Mouse (Mus musculus) limb, embryonic 10.5 days (tissue): Measurements from ENCODE around the gene Fam221b. TPM values are rescaled to one million over a fixed set of nuclear protein-coding genes. Genes with fewer than 3 reads are reported as not detected.

Experiments used
- DNase-seq: peaks from one replicate; pipeline ENCODE4 v3.0.0-alpha.2; 2017; ENCODE audit warnings: low spot score
- H3K27ac ChIP-seq: fragments of 300-500 bp; sonication (generic); 2 replicates; pipeline ENCODE4 v1.5.1; 2016; ENCODE audit warnings: mild to moderate bottlenecking
- H3K27me3 ChIP-seq: fragments of 300-500 bp; sonication (generic); 2 replicates; pipeline ENCODE4 v1.6.1; 2016; ENCODE audit warnings: low read depth, mild to moderate bottlenecking; ENCODE audit not compliant: poor library complexity, severe bottlenecking
- H3K36me3 ChIP-seq: fragments of 300-500 bp; sonication (generic); 2 replicates; pipeline ENCODE4 v1.6.1; 2016; ENCODE audit warnings: mild to moderate bottlenecking, moderate library complexity
- H3K4me1 ChIP-seq: fragments of 300-500 bp; sonication (generic); 2 replicates; pipeline ENCODE4 v1.6.1; 2016
- H3K4me3 ChIP-seq: fragments of 300-500 bp; sonication (generic); 2 replicates; pipeline ENCODE4 v1.5.1; 2016; ENCODE audit warnings: mild to moderate bottlenecking, moderate library complexity
- H3K9me3 ChIP-seq: fragments of 300-500 bp; sonication (generic); replicated peaks from 2 replicates; pipeline ENCODE4 v1.6.1; 2016; ENCODE audit warnings: mild to moderate bottlenecking
- WGBS: fragments of 180-500 bp; shearing (Covaris S2); methylation state at CpG from one replicate; pipeline ENCODE4 v1.1.7; 2016; 5-methylcytosine and 5-hydroxymethylcytosine counted together
- polyA plus RNA-seq: library from polyadenylated mRNA; unstranded; fragments of >200 nt; fragmentation: Nextera tagmentation; extraction: Ambion mirVana; gene quantifications from 2 replicates; pipeline ENCODE4 v1.2.1, GENCODE M21; 2016

Gene Fam221b
- polyA plus RNA-seq, 1 experiment from 2014 or later, result 1.7 TPM

DNA sequence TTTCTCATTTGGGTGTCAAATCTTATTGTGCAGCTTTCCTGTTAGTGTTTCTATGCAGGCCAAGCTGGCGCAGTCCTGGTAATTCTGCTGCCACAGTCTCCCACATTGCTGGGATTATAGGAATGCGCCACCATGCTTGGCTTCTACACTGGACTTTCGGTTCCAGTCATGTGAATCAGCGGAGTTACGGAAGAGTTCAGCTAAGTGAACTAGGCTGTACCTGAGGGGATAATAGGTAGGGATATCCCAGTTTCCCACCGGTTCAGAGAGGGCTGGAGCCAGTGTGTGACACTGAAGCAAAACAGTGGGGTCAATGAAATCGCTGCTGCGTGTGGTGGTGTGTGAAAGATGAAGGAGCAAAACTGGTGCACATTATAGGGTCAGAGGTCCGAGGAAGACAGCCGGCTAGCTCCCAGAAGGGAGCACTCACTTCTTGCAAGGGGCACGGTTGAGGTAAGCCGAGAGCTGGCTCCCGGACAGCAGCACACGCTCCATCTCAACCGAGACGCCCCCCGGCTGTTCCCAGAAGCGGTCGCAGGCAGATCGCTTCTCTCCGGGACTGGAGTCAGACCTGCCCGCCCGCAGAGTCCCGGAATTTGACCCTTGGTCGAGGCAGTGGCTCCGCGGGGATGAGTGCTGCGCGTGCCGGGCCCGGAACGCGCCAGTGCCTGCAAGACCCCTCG is 13.1 kb downstream of the Fam221b start:
- Histone ChIP-seq H3K4me3 (peak overlapping the region; percentile 87), H3K4me1 (peaks cover 23% of the 10 kb centered on the region), H3K9me3 (no peaks in the 10 kb centered on the region), H3K27me3 (peaks cover 2% of the 10 kb centered on the region; the same call in 1 of the 2 replicates), H3K36me3 (peaks cover under 1% of the 10 kb centered on the region; the same call in 1 of the 2 replicates), H3K27ac (peak overlapping the region; percentile 93)
- WGBS, result 8% methylated on average over 34 of the region's 34 CpGs
- DNase-seq, result peak; percentile 35

DNA sequence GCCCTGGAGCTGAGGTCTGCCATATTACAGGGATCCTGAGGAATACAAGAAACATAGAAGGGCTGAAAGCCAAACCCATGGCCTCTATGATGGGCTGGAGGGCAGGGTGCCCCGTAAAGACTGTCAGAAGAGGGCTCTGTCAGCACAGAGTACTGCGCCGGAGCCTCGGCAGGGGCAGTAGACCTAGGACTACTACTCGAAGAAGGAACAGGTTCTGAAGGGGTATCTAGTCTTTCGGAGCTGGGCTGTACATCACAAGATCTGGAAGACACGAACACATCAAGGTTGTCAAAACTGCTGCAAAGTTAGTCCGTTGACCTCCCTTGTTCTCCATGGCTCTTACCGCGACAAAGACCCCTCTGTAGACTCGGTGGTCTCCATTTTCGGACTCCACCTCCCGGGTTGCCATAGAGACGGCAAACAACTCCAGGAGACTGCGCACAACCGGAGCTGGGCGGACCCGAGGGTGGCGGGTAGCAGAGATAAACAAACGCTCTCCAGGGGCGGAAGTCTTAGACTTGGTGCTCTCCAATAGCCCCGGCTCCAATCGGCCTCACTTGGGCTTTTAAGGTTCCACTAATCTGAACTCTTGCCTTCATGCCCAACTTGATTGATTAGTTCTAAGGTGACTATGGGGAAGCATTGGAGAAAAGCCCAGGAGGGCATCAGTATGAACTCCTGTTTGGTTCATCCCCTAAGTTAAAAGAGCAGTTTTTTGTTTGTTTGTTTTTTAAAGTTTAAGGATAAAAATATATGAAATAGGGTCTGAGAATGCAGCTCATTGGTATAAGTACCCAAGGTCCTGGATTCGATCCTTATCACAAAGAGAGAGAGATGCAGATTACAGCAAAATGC is 15.6 kb downstream of the Fam221b start, which contains the start of gene Spag8:
Spag8 (minus strand) TSS at position 434 of the 855 bp plus-strand sequence.
- peak; percentile 58 for DNase-seq
- WGBS, result 21% methylated on average over 24 of the region's 24 CpGs
- Histone ChIP-seq H3K27ac (no peak within 1 kb of the TSS), H3K4me3 (peak within 1 kb of the TSS; percentile 39), H3K36me3 (peaks cover 12% of the 10 kb centered on the region; the same call in 1 of the 2 replicates), H3K9me3 (no peaks in the 10 kb centered on the region), H3K27me3 (no peaks in the 10 kb centered on the region), H3K4me1 (peaks cover 23% of the 10 kb centered on the region)

DNA sequence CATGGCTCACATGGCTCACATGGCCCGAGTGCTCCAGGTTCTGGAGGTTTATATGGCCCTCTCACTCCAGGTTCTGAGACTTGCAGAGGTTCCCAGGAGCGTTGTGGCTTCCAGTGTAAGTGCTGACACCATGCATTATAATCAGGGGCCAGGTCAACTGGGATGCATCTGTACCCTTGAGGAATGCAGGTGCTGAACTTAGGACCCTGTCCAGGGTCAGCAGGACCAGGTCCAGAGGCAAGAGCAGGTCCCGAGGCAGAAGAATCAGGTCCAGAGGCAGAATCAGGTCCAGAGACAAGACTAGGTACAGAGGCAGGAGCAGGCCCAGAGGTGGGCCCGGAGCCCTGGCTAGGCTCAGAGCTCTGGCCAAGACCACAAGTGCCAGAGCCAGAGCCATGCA is 16.2 kb downstream of the Fam221b start:
- DNase-seq, result no peak
- Histone ChIP-seq H3K4me3 (peak overlapping the region; percentile 39), H3K27ac (no peak overlapping the region), H3K4me1 (peaks cover 23% of the 10 kb centered on the region), H3K9me3 (no peaks in the 10 kb centered on the region), H3K36me3 (peaks cover 12% of the 10 kb centered on the region; the same call in 1 of the 2 replicates), H3K27me3 (no peaks in the 10 kb centered on the region)
- WGBS, result 85% methylated on average over 4 of the region's 4 CpGs

DNA sequence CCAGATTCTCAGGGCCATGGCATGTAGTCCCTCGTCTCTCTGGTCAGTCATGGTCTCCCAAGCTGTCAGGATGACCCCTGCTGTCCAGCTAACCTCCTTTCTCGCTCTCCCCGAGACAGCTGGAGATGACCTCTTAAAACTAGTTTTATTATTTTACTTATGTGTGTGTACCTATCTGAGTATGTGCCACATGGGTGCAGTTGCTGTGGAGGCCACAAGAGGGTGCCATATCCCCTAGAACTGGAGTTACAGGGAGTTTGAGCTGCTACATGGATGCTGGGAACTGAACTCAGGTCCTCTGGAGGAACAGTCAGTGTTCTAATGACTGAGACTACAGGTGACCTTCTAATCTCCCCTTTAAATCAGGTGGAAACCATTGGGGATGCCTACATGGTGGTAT is 19.2 kb downstream of the Fam221b start:
- no peak for DNase-seq
- H3K27me3 ChIP-seq, result no peaks in the 10 kb centered on the region
- H3K27ac ChIP-seq, result no peak overlapping the region
- H3K9me3 ChIP-seq, result no peaks in the 10 kb centered on the region
- H3K4me3 ChIP-seq, result no peak overlapping the region
- H3K4me1 ChIP-seq, result peaks cover 11% of the 10 kb centered on the region
- WGBS, result 100% methylated on average over 3 of the region's 3 CpGs
- peaks cover 12% of the 10 kb centered on the region; the same call in 1 of the 2 replicates for H3K36me3 ChIP-seq

DNA sequence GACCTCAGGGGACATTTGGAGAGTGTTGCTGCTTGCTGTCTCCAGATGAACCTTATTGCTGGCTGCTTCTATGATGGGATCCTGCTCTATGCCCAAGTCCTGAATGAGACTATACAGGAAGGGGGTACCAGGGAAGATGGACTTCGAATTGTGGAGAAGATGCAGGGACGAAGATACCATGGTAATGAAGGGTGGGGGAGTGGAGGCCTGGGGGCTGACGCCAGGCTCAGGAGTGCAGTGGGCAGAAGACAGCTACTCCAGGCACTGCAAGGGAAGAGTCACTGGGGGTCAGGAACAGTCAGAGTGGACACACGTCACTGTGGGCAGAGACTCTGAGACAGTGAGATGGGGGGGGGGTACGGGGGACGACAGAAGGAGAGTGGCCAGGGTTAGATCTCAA is 28.5 kb downstream of the Fam221b start:
- no peaks in the 10 kb centered on the region for H3K27me3 ChIP-seq
- no peak overlapping the region for H3K4me3 ChIP-seq
- no peak overlapping the region; the same call in 1 of the 2 replicates for H3K27ac ChIP-seq
- DNase-seq, result peak; percentile 26
- 78% methylated on average over 6 of the region's 6 CpGs for WGBS
- H3K9me3 ChIP-seq, result no peaks in the 10 kb centered on the region
- H3K36me3 ChIP-seq, result no peaks in the 10 kb centered on the region
- H3K4me1 ChIP-seq, result peaks cover 6% of the 10 kb centered on the region

DNA sequence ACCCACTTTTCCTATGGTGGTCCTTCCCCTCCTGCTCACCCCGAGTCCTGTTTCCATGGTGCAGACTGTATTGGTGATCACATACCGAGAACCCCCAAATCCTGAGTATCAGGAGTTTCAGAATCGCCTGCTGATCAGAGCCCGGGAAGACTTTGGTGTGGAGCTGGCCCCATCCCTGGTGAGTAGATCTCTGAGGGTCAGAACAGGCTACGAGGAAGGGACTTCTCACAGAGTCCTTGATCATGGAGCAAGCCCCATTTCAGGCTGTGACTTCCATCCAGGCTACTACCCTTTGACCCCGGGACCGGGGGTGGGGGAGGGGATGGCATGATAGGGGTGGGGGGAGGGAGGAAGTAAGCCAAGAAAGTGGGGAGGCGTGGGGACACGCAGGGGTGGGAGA is 28.9 kb downstream of the Fam221b start:
- 80% methylated on average over 9 of the region's 9 CpGs for WGBS
- Histone ChIP-seq H3K27me3 (no peaks in the 10 kb centered on the region), H3K4me3 (no peak overlapping the region), H3K27ac (no peak overlapping the region; the same call in 1 of the 2 replicates), H3K9me3 (no peaks in the 10 kb centered on the region), H3K4me1 (peaks cover 6% of the 10 kb centered on the region), H3K36me3 (no peaks in the 10 kb centered on the region)
- DNase-seq, result peak; percentile 25

DNA sequence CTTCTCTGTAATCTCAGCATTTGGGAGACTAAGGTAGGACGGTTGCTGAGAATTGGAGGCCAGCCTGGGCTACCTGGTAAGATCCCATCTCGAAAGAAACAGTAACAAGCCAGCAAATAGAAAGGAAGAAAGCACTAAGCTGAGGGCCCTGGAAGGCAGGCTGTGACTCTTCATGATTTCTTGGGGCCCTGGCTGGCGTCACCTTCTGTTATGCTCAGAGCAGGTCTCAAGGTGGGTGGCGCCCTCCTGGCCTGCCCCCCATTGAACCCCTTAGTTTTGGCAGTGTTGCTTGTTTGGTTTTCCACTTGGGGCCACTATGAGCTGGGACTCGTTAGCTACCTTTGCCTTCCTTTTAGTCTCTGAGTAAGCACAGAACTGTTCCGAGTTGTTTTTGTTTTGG is 32.2 kb downstream of the Fam221b start:
- WGBS, result 77% methylated on average over 6 of the region's 6 CpGs
- Histone ChIP-seq H3K4me3 (no peak overlapping the region), H3K36me3 (no peaks in the 10 kb centered on the region), H3K4me1 (peaks cover 20% of the 10 kb centered on the region), H3K9me3 (no peaks in the 10 kb centered on the region), H3K27ac (no peak overlapping the region), H3K27me3 (peaks cover 22% of the 10 kb centered on the region)
- peak; percentile 19 for DNase-seq

DNA sequence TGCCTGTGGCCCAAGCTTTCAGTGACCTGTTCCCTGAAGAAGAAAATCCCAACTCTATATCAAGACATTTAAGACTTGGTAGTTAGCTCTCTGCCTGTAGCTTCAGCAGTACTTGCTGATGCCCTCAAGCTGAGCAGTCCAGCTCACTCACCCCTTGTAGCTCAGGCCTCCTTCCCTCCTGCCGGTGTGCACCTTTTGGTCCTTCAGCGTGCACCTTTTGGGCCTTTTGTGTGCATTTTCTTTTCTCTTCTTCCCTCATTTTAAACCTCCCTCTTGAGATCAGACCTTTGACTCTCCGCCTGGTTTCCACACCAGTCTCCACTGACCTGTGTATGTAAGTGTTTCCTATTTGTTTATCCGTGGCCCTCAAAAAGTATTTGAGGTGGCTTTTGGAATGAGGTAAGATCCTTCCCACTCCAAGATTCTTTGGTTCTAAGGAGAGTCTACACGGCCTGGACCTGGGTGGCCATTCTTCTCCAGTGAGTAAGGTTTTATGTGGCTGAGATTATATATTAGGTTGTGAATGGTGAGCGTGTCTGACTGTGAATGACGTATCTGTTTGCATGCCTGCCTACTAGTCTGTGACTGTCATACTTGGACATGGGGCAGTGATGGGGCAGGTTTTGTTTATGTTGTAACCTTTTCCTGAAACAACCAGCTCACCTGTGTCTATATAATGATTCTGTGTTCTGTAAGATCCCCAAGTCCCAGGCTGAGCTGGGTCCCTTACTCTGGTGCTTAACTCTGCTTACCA is 34.1 kb downstream of the Fam221b start:
- DNase-seq, result peak; percentile 21
- H3K36me3 ChIP-seq, result no peaks in the 10 kb centered on the region
- H3K27ac ChIP-seq, result no peak overlapping the region
- no peaks in the 10 kb centered on the region for H3K9me3 ChIP-seq
- no peak overlapping the region for H3K4me3 ChIP-seq
- peaks cover 31% of the 10 kb centered on the region for H3K4me1 ChIP-seq
- WGBS, result 86% methylated on average over 7 of the region's 7 CpGs
- peaks cover 28% of the 10 kb centered on the region for H3K27me3 ChIP-seq

DNA sequence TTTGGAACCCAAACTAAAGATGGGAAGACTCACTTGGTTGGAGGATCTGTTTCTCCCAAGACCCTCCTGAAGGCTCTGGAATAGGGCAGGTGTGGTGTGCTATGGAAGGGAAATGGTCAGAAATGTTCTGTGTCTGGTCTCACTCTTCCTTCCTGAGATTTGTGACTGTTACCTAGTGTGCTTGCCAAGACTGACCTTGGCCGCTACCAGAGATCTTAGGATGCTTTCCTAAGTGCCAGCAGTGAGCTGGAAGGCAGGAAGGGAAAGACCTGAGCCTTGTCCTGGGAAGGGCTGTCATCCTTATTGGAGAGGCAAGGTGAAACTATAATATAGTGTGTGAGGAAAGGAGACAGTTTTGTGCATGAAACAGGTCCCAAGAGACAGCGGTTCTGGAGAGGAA is 35.2 kb downstream of the Fam221b start:
- peaks cover 32% of the 10 kb centered on the region for H3K4me1 ChIP-seq
- H3K4me3 ChIP-seq, result no peak overlapping the region
- H3K9me3 ChIP-seq, result no peaks in the 10 kb centered on the region
- no peak overlapping the region for H3K27ac ChIP-seq
- DNase-seq, result peak; percentile 25
- H3K36me3 ChIP-seq, result no peaks in the 10 kb centered on the region
- peaks cover 28% of the 10 kb centered on the region for H3K27me3 ChIP-seq
- 89% methylated on average over 2 of the region's 2 CpGs for WGBS

DNA sequence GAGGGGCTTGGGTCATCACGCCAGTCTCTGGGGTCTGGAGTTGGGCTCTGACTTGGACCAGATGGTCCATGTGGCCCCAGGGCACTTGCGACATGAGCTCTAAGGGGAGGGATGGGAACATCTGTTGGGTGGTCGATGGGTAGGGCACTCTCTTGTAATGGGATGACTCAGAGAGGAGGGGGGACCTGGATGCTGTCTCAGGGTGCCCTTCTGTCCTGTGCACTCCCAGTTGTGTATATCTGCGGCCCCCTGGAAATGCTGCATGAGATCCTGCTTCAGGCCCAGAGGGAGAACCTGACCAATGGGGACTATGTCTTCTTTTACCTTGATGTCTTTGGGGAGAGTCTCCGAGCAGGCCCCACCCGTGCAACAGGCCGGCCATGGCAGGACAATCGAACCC is 35.6 kb downstream of the Fam221b start:
- peak; percentile 27 for DNase-seq
- Histone ChIP-seq H3K4me1 (peaks cover 32% of the 10 kb centered on the region), H3K36me3 (no peaks in the 10 kb centered on the region), H3K4me3 (no peak overlapping the region), H3K9me3 (no peaks in the 10 kb centered on the region), H3K27ac (no peak overlapping the region), H3K27me3 (peaks cover 28% of the 10 kb centered on the region)
- WGBS, result 74% methylated on average over 8 of the region's 8 CpGs

DNA sequence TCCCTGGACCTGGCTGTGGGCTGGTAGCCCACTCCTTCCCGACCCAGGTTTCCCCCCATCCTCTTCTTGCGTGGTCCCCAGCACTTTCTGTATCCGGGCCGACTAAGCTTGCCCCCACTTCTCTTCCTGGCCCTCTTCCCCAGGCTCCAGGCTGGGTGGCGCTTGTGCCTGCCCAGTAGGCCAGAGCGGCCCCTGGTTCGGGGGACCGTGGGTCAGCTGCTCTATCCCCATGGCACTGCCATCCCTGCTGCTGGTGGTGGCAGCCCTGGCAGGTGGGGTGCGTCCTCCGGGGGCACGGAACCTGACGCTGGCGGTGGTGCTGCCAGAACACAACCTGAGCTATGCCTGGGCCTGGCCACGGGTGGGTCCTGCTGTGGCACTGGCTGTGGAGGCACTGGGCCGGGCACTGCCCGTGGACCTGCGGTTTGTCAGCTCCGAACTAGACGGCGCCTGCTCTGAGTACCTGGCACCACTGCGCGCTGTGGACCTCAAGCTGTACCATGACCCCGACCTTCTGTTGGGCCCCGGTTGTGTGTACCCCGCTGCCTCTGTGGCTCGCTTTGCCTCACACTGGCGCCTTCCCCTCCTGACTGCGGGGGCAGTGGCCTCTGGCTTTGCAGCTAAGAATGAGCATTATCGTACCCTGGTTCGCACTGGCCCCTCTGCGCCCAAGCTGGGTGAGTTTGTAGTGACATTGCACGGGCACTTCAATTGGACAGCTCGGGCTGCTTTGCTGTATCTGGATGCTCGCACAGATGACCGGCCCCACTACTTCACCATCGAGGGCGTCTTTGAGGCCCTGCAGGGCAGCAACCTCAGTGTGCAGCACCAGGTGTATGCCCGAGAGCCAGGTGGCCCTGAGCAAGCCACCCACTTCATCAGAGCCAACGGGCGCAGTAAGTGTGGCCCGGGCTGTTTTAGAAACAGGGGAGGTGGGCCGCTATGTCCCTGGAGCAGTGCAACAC is 36.7 kb downstream of the Fam221b start:
- H3K9me3 ChIP-seq, result no peaks in the 10 kb centered on the region
- H3K4me1 ChIP-seq, result peaks cover 32% of the 10 kb centered on the region
- no peak for DNase-seq
- H3K36me3 ChIP-seq, result no peaks in the 10 kb centered on the region
- peak overlapping the region; percentile 90 for H3K27ac ChIP-seq
- peak overlapping the region; percentile 78 for H3K4me3 ChIP-seq
- WGBS, result 42% methylated on average over 42 of the region's 42 CpGs
- peaks cover 28% of the 10 kb centered on the region for H3K27me3 ChIP-seq
